Mouse (Mus musculus): ENCODE results near the gene Gprasp1. TPM values are rescaled to one million over a fixed set of nuclear protein-coding genes. Genes with fewer than 3 reads are reported as not detected.
"Not testable (repeated sequence)": the region's sequence is repeated elsewhere in the genome, so short reads cannot be mapped to it uniquely, and the experiment has no call there.

Gprasp1 gene
- polyA plus RNA-seq, 1 experiment from 2014 or later = 241 TPM

DNA sequence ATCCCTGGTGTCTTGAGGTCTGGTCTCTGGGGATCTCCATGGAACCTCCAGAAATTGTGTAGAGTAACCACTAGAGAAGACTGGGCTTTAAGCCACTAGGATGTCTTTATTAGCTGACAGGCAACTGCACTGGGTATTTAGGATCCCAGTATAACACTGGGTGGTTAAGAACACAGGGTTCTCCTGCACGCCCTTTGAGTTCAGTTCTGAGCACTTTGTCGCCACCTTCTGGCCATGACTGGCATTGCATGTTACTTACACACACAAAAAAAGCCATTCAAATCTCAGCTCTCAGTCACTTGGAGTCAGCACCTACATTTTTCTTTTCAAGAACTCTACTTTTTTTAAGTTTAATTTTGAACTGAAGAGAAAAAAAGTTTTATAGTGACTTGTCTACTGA lies 10.3 kb downstream of the Gprasp1 start:
- no peaks in the 10 kb centered on the region for H3K27me3 ChIP-seq (ENCODE audit: control insufficient read depth, insufficient read depth, low read length)
- DNase-seq (ENCODE audit: low spot score) = peak; percentile 83
- H3K27ac ChIP-seq = no peak overlapping the region
- ATAC-seq (ENCODE audit: low FRiP score) = peak; percentile 64; the same call in 1 of the 2 replicates
- no peaks in the 10 kb centered on the region for H3K9me3 ChIP-seq (ENCODE audit: control insufficient read depth, low read length)
- H3K4me2 ChIP-seq (replicated peaks) = no peak overlapping the region
- 0% methylated on average over 2 of the region's 2 CpGs for WGBS
- H3K4me3 ChIP-seq (replicated peaks; ENCODE audit: low read length) = no peak overlapping the region
- no peak overlapping the region for H3K9ac ChIP-seq
- no peaks in the 10 kb centered on the region for H3K4me1 ChIP-seq (replicated peaks; ENCODE audit: control insufficient read depth, insufficient read depth, low read length)
- H3K36me3 ChIP-seq (replicated peaks; ENCODE audit: control insufficient read depth, insufficient read depth) = peaks cover 29% of the 10 kb centered on the region

DNA sequence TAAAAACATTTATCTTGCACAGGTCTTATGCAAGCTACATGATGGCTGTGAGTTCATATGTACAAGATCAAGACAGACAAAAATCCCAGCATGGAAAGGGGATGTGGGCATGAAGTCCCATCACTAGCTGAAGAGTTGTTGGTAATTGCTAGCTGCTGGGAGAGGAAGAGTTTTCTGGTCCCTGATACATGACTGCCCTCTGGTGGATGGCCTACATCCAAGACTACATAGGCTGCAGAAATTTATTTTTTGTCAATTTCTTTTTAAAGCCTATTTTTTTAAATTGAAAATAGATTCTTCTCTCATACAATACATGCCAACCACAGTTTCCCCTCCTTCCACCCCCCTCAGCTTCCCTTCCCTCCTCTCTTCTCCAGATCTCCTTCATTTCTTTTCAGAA lies 19.2 kb downstream of the Gprasp1 start:
- H3K4me2 ChIP-seq (replicated peaks) = no peak overlapping the region
- no peaks in the 10 kb centered on the region for H3K9me3 ChIP-seq (ENCODE audit: control insufficient read depth, low read length)
- no peaks in the 10 kb centered on the region; the same call in 1 of the 2 replicates for H3K27me3 ChIP-seq (ENCODE audit: control insufficient read depth, insufficient read depth, low read length)
- peaks cover 18% of the 10 kb centered on the region; the same call in 1 of the 2 replicates for H3K36me3 ChIP-seq (replicated peaks; ENCODE audit: control insufficient read depth, insufficient read depth)
- H3K4me1 ChIP-seq (replicated peaks; ENCODE audit: control insufficient read depth, insufficient read depth, low read length) = no peaks in the 10 kb centered on the region
- H3K27ac ChIP-seq = no peak overlapping the region
- peak; percentile 39 for DNase-seq (ENCODE audit: low spot score)
- H3K4me3 ChIP-seq (replicated peaks; ENCODE audit: low read length) = no peak overlapping the region
- no peak overlapping the region for H3K9ac ChIP-seq
- no peak for ATAC-seq (ENCODE audit: low FRiP score)

DNA sequence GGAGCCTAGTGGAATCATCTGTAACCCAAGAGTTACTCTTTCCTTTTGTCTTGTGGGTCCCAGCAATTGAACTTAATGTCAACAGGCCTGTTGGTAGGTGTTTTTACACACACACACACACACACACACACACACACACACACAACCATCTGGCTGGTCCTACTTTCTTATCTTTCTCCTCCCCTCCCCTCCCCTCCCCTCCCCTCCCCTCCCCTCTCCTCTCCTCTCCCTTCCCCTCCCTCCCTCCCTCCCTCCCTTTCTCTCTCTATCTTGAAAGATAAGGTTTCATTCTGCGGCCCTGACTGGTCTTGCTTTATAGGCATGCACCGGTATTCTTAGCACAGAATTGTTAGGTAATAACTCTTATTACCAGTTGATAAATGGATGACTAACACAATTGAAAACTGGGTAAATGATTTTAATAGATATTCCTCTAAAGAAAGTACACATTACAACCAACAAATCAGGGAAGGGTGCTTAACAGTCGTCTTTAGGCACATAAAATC lies 25.6 kb downstream of the Gprasp1 start:
- DNase-seq (ENCODE audit: low spot score) = no peak
- Histone ChIP-seq H3K27ac (no peak overlapping the region), H3K9me3 (ENCODE audit: control insufficient read depth, low read length) (no peaks in the 10 kb centered on the region), H3K4me1 (replicated peaks; ENCODE audit: control insufficient read depth, insufficient read depth, low read length) (no peaks in the 10 kb centered on the region), H3K4me3 (replicated peaks; ENCODE audit: low read length) (no peak overlapping the region), H3K4me2 (replicated peaks) (no peak overlapping the region), H3K36me3 (replicated peaks; ENCODE audit: control insufficient read depth, insufficient read depth) (0 out of 2 replicates have a peak, but pooled peaks cover 3% of the 10 kb centered on the region), H3K9ac (no peak overlapping the region), H3K27me3 (ENCODE audit: control insufficient read depth, insufficient read depth, low read length) (no peaks in the 10 kb centered on the region)
- 91% methylated on average over 3 of the region's 3 CpGs for WGBS
- ATAC-seq (ENCODE audit: low FRiP score) = no peak

DNA sequence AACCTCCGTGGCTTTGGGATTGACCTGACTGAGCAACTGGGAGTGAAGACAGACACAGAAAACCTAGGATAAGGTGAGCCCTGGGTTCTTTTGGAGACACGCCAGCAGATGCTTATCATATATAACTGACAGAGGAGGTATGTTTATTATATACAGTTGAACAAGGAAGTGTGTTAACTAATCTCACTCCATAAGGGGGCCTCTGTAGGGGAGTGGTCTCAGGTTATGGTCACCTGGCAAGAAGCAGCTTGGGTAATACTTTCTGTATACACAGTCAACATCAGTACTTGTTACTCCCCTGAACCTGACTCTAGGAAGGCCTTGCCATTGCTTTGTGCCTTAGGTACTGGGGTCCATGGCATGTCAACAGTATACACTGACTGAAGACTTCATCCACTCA lies 26.0 kb downstream of the Gprasp1 start:
- WGBS = 87% methylated on average over 2 of the region's 2 CpGs
- Histone ChIP-seq H3K4me1 (replicated peaks; ENCODE audit: control insufficient read depth, insufficient read depth, low read length) (no peaks in the 10 kb centered on the region), H3K27ac (no peak overlapping the region), H3K4me3 (replicated peaks; ENCODE audit: low read length) (no peak overlapping the region), H3K4me2 (replicated peaks) (no peak overlapping the region), H3K27me3 (ENCODE audit: control insufficient read depth, insufficient read depth, low read length) (no peaks in the 10 kb centered on the region), H3K9me3 (ENCODE audit: control insufficient read depth, low read length) (no peaks in the 10 kb centered on the region), H3K9ac (no peak overlapping the region), H3K36me3 (replicated peaks; ENCODE audit: control insufficient read depth, insufficient read depth) (no peaks in the 10 kb centered on the region)
- DNase-seq (ENCODE audit: low spot score) (no peak), ATAC-seq (ENCODE audit: low FRiP score) (no peak)

DNA sequence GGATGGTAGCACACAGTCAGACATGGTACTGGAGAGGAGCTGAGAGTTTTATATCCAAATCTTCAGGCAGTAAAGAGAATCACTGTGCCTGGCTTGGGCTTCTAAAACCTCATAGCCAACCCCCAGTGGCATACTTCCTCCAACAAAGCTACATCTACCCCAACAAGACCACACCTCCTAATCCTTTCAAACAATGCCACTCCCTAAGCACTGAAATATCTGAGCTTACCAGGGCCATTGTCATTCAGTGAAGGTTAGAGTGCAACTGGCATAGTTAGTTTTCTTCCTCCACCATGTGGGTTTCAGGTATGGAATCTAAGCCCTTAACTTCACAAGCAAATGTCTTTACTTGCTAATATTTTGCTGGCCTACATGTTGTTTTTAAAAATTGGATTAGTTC lies 49.0 kb downstream of the Gprasp1 start:
- DNase-seq (ENCODE audit: low spot score) (no peak), ATAC-seq (ENCODE audit: low FRiP score) (no peak)
- H3K27ac ChIP-seq = no peak overlapping the region
- H3K4me3 ChIP-seq (replicated peaks; ENCODE audit: low read length) = no peak overlapping the region
- H3K4me2 ChIP-seq (replicated peaks) = no peak overlapping the region
- no peaks in the 10 kb centered on the region for H3K36me3 ChIP-seq (replicated peaks; ENCODE audit: control insufficient read depth, insufficient read depth)
- H3K27me3 ChIP-seq (ENCODE audit: control insufficient read depth, insufficient read depth, low read length) = no peaks in the 10 kb centered on the region
- no peak overlapping the region for H3K9ac ChIP-seq
- H3K4me1 ChIP-seq (replicated peaks; ENCODE audit: control insufficient read depth, insufficient read depth, low read length) = no peaks in the 10 kb centered on the region
- no peaks in the 10 kb centered on the region for H3K9me3 ChIP-seq (ENCODE audit: control insufficient read depth, low read length)

DNA sequence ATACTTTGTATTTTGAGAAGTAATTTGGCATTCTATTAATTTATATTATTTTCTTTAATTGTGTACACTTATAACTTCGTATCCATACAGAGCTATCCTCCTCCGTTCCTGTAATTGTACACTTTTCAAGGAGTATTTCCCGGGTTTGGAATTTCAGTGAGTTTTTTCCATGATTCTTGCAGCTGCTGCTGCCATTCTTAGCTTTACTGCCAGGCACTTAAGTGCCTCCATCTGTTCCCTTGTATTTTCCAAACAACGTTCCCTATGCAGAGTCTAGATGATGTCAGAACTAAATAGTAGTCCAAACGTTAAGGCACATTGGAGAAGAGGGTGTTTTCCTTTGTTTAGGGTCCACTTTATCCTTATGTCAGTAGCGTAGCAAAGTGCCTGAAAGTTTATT lies 49.8 kb downstream of the Gprasp1 start:
- Histone ChIP-seq H3K36me3 (replicated peaks; ENCODE audit: control insufficient read depth, insufficient read depth) (no peaks in the 10 kb centered on the region), H3K4me2 (replicated peaks) (no peak overlapping the region), H3K9me3 (ENCODE audit: control insufficient read depth, low read length) (no peaks in the 10 kb centered on the region), H3K4me3 (replicated peaks; ENCODE audit: low read length) (no peak overlapping the region), H3K27me3 (ENCODE audit: control insufficient read depth, insufficient read depth, low read length) (no peaks in the 10 kb centered on the region), H3K4me1 (replicated peaks; ENCODE audit: control insufficient read depth, insufficient read depth, low read length) (no peaks in the 10 kb centered on the region), H3K27ac (no peak overlapping the region), H3K9ac (no peak overlapping the region)
- WGBS = 80% methylated on average over 6 of the region's 6 CpGs
- DNase-seq (ENCODE audit: low spot score) (no peak), ATAC-seq (ENCODE audit: low FRiP score) (no peak)

DNA sequence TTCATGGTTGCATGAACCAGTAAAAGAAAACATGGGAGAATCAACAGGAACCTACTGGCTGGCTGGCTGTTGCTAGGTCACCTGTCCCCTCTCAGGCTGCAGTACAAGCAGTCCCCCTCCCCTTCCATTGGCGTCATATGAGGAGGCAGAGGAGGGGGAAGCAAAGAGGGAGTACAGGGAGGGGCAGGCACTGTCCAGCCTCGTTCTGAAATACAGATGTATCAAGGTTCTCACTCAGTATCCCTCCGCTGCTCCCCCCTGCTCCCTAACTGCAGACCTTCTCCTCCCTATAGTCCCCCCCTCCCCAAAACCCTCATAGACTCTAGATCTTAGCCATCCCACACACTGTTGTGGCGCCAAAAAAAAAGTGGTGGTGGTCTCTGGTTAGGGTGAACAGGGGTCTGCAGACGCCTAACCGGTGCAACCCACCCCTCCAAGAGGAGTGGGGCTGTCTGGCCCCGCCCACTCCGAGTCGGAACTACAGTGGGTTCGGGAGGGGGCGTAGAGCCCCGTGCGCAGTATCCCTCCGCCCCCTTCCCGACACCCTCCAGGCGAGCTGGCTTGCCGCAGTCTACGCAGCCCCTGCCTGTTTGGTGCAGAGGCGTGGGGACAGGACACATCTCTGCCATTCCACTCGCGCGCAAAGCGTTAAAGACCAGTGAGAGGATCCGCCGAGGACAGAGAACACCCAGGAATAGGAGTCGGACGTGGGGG lies 53.2 kb downstream of the Gprasp1 start:
- DNase-seq (ENCODE audit: low spot score) = peak; percentile 76
- not testable (repeated sequence) for H3K27me3 ChIP-seq (ENCODE audit: control insufficient read depth, insufficient read depth, low read length); H3K4me1 ChIP-seq (replicated peaks; ENCODE audit: control insufficient read depth, insufficient read depth, low read length); H3K9me3 ChIP-seq (ENCODE audit: control insufficient read depth, low read length)
- peak overlapping the region; percentile 64 for H3K4me3 ChIP-seq (replicated peaks; ENCODE audit: low read length)
- H3K27ac ChIP-seq = peak overlapping the region; percentile 84
- ATAC-seq (ENCODE audit: low FRiP score) = peak; percentile 93
- H3K4me2 ChIP-seq (replicated peaks) = peak overlapping the region; percentile 55
- H3K9ac ChIP-seq = peak overlapping the region; percentile 81
- H3K36me3 ChIP-seq (replicated peaks; ENCODE audit: control insufficient read depth, insufficient read depth) = peaks cover 21% of the 10 kb centered on the region
- 32% methylated on average over 22 of the region's 27 CpGs for WGBS

DNA sequence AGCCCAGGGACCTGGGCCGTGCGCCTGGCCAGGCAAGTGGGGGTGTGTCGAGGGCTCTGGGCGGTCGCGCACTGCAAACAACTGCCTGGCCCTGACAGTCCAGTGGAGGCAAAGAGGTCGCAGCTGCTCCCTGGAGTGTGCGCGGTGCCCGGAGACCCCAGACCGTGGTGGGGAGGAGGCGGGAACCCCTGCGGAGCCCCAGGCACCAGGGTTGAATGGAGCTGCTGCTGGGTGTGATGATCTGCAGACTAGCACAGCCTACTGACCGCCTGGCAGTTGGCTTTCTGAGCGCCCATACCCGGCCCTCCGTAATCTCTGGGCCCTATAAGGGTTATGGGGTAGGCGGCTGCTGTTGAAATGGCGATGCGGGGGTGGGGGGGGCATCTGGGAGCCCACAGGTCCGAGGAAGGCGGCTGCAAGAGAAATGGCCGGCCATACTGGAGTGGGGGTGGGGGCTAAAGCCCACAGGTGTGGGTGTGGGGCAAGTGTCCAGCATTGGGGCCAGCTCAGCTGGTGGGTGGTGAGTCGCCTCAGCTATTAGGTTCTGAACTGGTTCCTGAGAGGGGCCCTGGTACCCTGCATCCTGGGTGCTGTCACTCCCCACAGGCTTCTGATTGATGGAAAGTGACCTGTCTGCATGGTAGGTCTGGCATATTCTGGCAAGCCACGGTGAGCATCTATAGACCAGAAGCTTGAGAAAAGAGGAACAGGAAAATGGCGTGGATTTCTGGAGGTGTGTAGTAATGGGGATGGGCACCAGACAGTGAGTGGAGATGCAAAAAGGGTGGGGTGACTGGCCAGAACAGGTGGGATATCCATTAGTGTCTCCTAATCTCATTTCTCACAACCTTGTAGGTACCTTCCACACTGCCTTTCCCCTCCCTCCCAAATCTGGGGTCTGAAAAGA lies 54.0 kb downstream of the Gprasp1 start:
- H3K4me2 ChIP-seq (replicated peaks) = peak overlapping the region; percentile 55
- WGBS = 18% methylated on average over 20 of the region's 26 CpGs
- H3K9ac ChIP-seq = peak overlapping the region; percentile 81
- peak; percentile 67 for ATAC-seq (ENCODE audit: low FRiP score)
- H3K27me3 ChIP-seq (ENCODE audit: control insufficient read depth, insufficient read depth, low read length); H3K9me3 ChIP-seq (ENCODE audit: control insufficient read depth, low read length); DNase-seq (ENCODE audit: low spot score); H3K4me1 ChIP-seq (replicated peaks; ENCODE audit: control insufficient read depth, insufficient read depth, low read length): not testable (repeated sequence)
- peak overlapping the region; percentile 64 for H3K4me3 ChIP-seq (replicated peaks; ENCODE audit: low read length)
- H3K36me3 ChIP-seq (replicated peaks; ENCODE audit: control insufficient read depth, insufficient read depth) = peaks cover 29% of the 10 kb centered on the region
- peak overlapping the region; percentile 84 for H3K27ac ChIP-seq

DNA sequence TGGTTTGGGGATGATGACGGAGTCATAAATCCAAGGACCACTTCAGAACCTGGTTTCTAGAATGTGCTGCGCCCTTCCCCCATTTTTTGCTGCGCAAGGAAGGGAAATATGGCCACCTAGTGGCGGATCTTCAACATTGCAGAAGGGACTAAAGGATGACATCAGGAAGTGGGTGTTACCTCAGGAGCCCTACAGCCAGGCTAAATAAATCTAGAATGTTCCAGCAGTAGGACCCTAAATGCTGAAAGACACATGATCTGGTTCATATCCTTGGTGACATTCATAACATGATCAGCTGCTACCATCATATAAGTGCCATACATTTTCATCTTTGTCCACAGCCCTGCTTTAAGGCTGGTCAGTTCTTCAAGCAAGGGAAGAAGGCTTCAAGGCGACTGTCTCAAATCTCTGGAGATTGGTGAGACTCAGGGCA lies 54.7 kb downstream of the Gprasp1 start, which contains the start of gene Bhlhb9:
Gene Bhlhb9, plus strand, starts transcription at position 383 of the 433 bp plus-strand sequence.
- peaks cover 35% of the 10 kb centered on the region for H3K36me3 ChIP-seq (replicated peaks; ENCODE audit: control insufficient read depth, insufficient read depth)
- H3K4me2 ChIP-seq (replicated peaks) = peak within 1 kb of the TSS; percentile 55
- H3K9ac ChIP-seq = peak within 1 kb of the TSS; percentile 81
- 20% methylated on average over 3 of the region's 5 CpGs for WGBS
- not testable (repeated sequence) for H3K27me3 ChIP-seq (ENCODE audit: control insufficient read depth, insufficient read depth, low read length); H3K4me1 ChIP-seq (replicated peaks; ENCODE audit: control insufficient read depth, insufficient read depth, low read length); H3K9me3 ChIP-seq (ENCODE audit: control insufficient read depth, low read length)
- ATAC-seq (ENCODE audit: low FRiP score) (peak; percentile 10; the same call in 1 of the 2 replicates), DNase-seq (ENCODE audit: low spot score) (peak; percentile 64)
- peak within 1 kb of the TSS; percentile 84 for H3K27ac ChIP-seq
- peak within 1 kb of the TSS; percentile 64 for H3K4me3 ChIP-seq (replicated peaks; ENCODE audit: low read length)
